Mouse (Mus musculus) lung, postnatal 10 days (tissue): Measurements from ENCODE around the gene Tdp1.

Source experiments
- DNase-seq: peaks from one replicate; pipeline ENCODE4 v3.0.0; 2021

Tdp1 gene

GRCm38 (mm10) chr12:100001246-100001645 is 116.9 kb downstream of the Tdp1 start:
- DNase-seq, result no peak

GRCm38 (mm10) chr12:100001910-100002309 is 117.6 kb downstream of the Tdp1 start:
- peak; percentile 88 for DNase-seq

GRCm38 (mm10) chr12:100002914-100003587 is 118.7 kb downstream of the Tdp1 start:
- DNase-seq, result peak; percentile 14
